Mouse (Mus musculus): Measurements from ENCODE around the gene Smyd3. TPM values are rescaled to one million over a fixed set of nuclear protein-coding genes. Genes with fewer than 3 reads are reported as not detected.

Smyd3 gene
- polyA plus RNA-seq, 1 experiment from 2014 or later = 12.1 TPM

- Histone ChIP-seq H3K27me3 (ENCODE audit: control insufficient read depth, insufficient read depth, low read length) (no peaks in the 10 kb centered on the region), H3K4me3 (ENCODE audit: low read depth, low read length) (no peak overlapping the region), H3K36me3 (ENCODE audit: control insufficient read depth, insufficient read depth, low read length) (no peaks in the 10 kb centered on the region), H3K4me2 (replicated peaks; ENCODE audit: low read depth) (no peak overlapping the region), H3K27ac (replicated peaks) (no peak overlapping the region), H3K4me1 (replicated peaks; ENCODE audit: control insufficient read depth, insufficient read depth) (no peaks in the 10 kb centered on the region), H3K9me3 (ENCODE audit: control insufficient read depth, low read length) (no peaks in the 10 kb centered on the region), H3K9ac (ENCODE audit: low read length) (no peak overlapping the region)
- 53% methylated on average over 9 of the region's 9 CpGs for WGBS
- ATAC-seq (ENCODE audit: low FRiP score, low TSS enrichment) (no peak), DNase-seq (ENCODE audit: low spot score) (no peak)
- TF ChIP-seq EP300 (optimal IDR thresholded peaks at IDR 0.05) (no peak), CTCF (IDR thresholded peaks at IDR 0.05; ENCODE audit: low read depth) (no peak)
Measured at GRCm38 (mm10) chr1:178999876-179000528, 517.8 kb downstream of the Smyd3 start.

DNA sequence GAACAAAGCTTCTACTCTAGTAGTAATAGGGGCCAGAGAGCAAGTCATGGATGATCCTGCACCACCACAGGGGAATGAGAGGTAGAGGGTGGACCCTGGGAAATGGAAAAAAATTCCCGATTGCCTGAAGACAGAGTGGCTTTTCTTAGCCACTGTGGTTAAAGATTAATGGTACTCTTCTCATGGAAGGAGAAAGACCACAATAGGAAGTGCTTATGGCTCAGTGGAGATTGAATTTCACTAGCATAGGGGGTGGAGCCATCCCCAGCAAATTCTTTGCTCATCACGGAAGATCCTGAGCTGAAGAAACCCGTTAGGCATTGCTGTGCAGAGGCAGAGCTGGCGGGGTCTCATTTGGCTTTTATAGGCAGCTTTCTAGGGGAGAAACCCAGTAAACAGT lies 520.0 kb downstream of the Smyd3 start:
- DNase-seq (ENCODE audit: low spot score) (no peak), ATAC-seq (ENCODE audit: low FRiP score, low TSS enrichment) (no peak)
- Histone ChIP-seq H3K9me3 (ENCODE audit: control insufficient read depth, low read length) (no peaks in the 10 kb centered on the region), H3K36me3 (ENCODE audit: control insufficient read depth, insufficient read depth, low read length) (no peaks in the 10 kb centered on the region), H3K4me2 (replicated peaks; ENCODE audit: low read depth) (no peak overlapping the region), H3K27me3 (ENCODE audit: control insufficient read depth, insufficient read depth, low read length) (no peaks in the 10 kb centered on the region), H3K9ac (ENCODE audit: low read length) (no peak overlapping the region), H3K4me1 (replicated peaks; ENCODE audit: control insufficient read depth, insufficient read depth) (no peaks in the 10 kb centered on the region), H3K4me3 (ENCODE audit: low read depth, low read length) (no peak overlapping the region), H3K27ac (replicated peaks) (no peak overlapping the region)
- WGBS = 17% methylated on average over 4 of the region's 4 CpGs
- TF ChIP-seq EP300 (optimal IDR thresholded peaks at IDR 0.05) (no peak), CTCF (IDR thresholded peaks at IDR 0.05; ENCODE audit: low read depth) (no peak)

GRCm38 (mm10) chr1:178994263-178994662 lies 523.6 kb downstream of the Smyd3 start:
- no peak overlapping the region for H3K27ac ChIP-seq (replicated peaks)
- H3K27me3 ChIP-seq (ENCODE audit: control insufficient read depth, insufficient read depth, low read length) = no peaks in the 10 kb centered on the region
- H3K4me3 ChIP-seq (ENCODE audit: low read depth, low read length) = no peak overlapping the region
- no peaks in the 10 kb centered on the region for H3K9me3 ChIP-seq (ENCODE audit: control insufficient read depth, low read length)
- H3K4me1 ChIP-seq (replicated peaks; ENCODE audit: control insufficient read depth, insufficient read depth) = no peaks in the 10 kb centered on the region
- no peaks in the 10 kb centered on the region for H3K36me3 ChIP-seq (ENCODE audit: control insufficient read depth, insufficient read depth, low read length)
- ATAC-seq (ENCODE audit: low FRiP score, low TSS enrichment) (no peak), DNase-seq (ENCODE audit: low spot score) (no peak)
- no peak for TF ChIP-seq CTCF (IDR thresholded peaks at IDR 0.05; ENCODE audit: low read depth)
- TF ChIP-seq EP300 (optimal IDR thresholded peaks at IDR 0.05) = no peak
- no peak overlapping the region for H3K4me2 ChIP-seq (replicated peaks; ENCODE audit: low read depth)
- H3K9ac ChIP-seq (ENCODE audit: low read length) = no peak overlapping the region
- WGBS = 70% methylated on average over 7 of the region's 7 CpGs

DNA sequence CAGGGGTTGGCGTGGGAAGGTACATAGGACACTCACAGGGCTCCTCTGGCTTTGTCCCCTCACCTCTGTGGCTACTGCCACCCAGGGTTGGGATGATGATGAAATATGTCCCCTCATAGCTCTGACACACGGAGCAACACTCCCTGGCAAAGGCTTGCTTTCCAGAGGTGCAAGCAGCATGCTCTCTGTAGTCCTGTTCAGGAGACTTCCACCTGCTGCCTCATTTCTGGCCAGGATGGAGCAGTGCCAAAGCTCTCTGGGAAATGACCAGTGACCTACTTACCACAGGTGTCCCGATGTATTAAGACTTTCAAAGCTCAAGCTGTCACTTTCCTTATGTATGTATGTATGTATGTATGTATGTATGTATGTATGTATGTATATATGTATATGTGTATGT lies 525.3 kb downstream of the Smyd3 start:
- no peak overlapping the region for H3K27ac ChIP-seq (replicated peaks)
- H3K36me3 ChIP-seq (ENCODE audit: control insufficient read depth, insufficient read depth, low read length) = no peaks in the 10 kb centered on the region
- ATAC-seq (ENCODE audit: low FRiP score, low TSS enrichment) (no peak), DNase-seq (ENCODE audit: low spot score) (no peak)
- TF ChIP-seq EP300 (optimal IDR thresholded peaks at IDR 0.05) (no peak), CTCF (IDR thresholded peaks at IDR 0.05; ENCODE audit: low read depth) (no peak)
- no peaks in the 10 kb centered on the region for H3K27me3 ChIP-seq (ENCODE audit: control insufficient read depth, insufficient read depth, low read length)
- no peak overlapping the region for H3K4me2 ChIP-seq (replicated peaks; ENCODE audit: low read depth)
- no peaks in the 10 kb centered on the region for H3K4me1 ChIP-seq (replicated peaks; ENCODE audit: control insufficient read depth, insufficient read depth)
- WGBS = 84% methylated on average over 3 of the region's 3 CpGs
- no peak overlapping the region for H3K9ac ChIP-seq (ENCODE audit: low read length)
- H3K9me3 ChIP-seq (ENCODE audit: control insufficient read depth, low read length) = no peaks in the 10 kb centered on the region
- no peak overlapping the region for H3K4me3 ChIP-seq (ENCODE audit: low read depth, low read length)

- 55% methylated on average over 4 of the region's 4 CpGs for WGBS
Measured at GRCm38 (mm10) chr1:178991470-178991869, 526.4 kb downstream of the Smyd3 start.

GRCm38 (mm10) chr1:178991045-178991444 lies 526.8 kb downstream of the Smyd3 start:
- Histone ChIP-seq H3K4me2 (replicated peaks; ENCODE audit: low read depth) (no peak overlapping the region), H3K4me1 (replicated peaks; ENCODE audit: control insufficient read depth, insufficient read depth) (no peaks in the 10 kb centered on the region), H3K9ac (ENCODE audit: low read length) (no peak overlapping the region), H3K27me3 (ENCODE audit: control insufficient read depth, insufficient read depth, low read length) (no peaks in the 10 kb centered on the region), H3K27ac (replicated peaks) (no peak overlapping the region), H3K9me3 (ENCODE audit: control insufficient read depth, low read length) (no peaks in the 10 kb centered on the region), H3K4me3 (ENCODE audit: low read depth, low read length) (no peak overlapping the region), H3K36me3 (ENCODE audit: control insufficient read depth, insufficient read depth, low read length) (no peaks in the 10 kb centered on the region)
- WGBS = 57% methylated on average over 6 of the region's 6 CpGs
- no peak for DNase-seq (ENCODE audit: low spot score)
- TF ChIP-seq EP300 (optimal IDR thresholded peaks at IDR 0.05) = no peak
- TF ChIP-seq CTCF (IDR thresholded peaks at IDR 0.05; ENCODE audit: low read depth) = no peak
- no peak for ATAC-seq (ENCODE audit: low FRiP score, low TSS enrichment)

More at GRCm38 (mm10) chr1:178991470-178991869, 526.4 kb downstream of the Smyd3 start:
- Histone ChIP-seq H3K36me3 (ENCODE audit: control insufficient read depth, insufficient read depth, low read length) (no peaks in the 10 kb centered on the region), H3K4me2 (replicated peaks; ENCODE audit: low read depth) (no peak overlapping the region), H3K4me1 (replicated peaks; ENCODE audit: control insufficient read depth, insufficient read depth) (no peaks in the 10 kb centered on the region), H3K9me3 (ENCODE audit: control insufficient read depth, low read length) (no peaks in the 10 kb centered on the region), H3K27me3 (ENCODE audit: control insufficient read depth, insufficient read depth, low read length) (no peaks in the 10 kb centered on the region), H3K27ac (replicated peaks) (no peak overlapping the region), H3K9ac (ENCODE audit: low read length) (no peak overlapping the region), H3K4me3 (ENCODE audit: low read depth, low read length) (no peak overlapping the region)
- DNase-seq (ENCODE audit: low spot score) (no peak), ATAC-seq (ENCODE audit: low FRiP score, low TSS enrichment) (no peak)
- TF ChIP-seq CTCF (IDR thresholded peaks at IDR 0.05; ENCODE audit: low read depth) (no peak), EP300 (optimal IDR thresholded peaks at IDR 0.05) (no peak)

Measured in stomach, postnatal 0 days (tissue).